Mouse (Mus musculus): ENCODE data around the gene Abhd14b. TPM values are rescaled to one million over a fixed set of nuclear protein-coding genes. Genes with fewer than 3 reads are reported as not detected.

Abhd14b gene
- total RNA-seq, 1 experiment = 1.9 TPM

- Histone ChIP-seq H3K9me3 (ENCODE audit: control insufficient read depth, insufficient read depth, low read depth, low read length) (no peaks in the 10 kb centered on the region), H3K4me1 (ENCODE audit: control insufficient read depth in 2 of 2, insufficient read depth in 2 of 2, low read length in 2 of 2, poor library complexity in 1 of 2) (peaks cover 14 to 56% of the 10 kb centered on the region in 2 experiments), H3K36me3 (ENCODE audit: control insufficient read depth, insufficient read depth, low read length, poor library complexity, severe bottlenecking) (peaks cover 30% of the 10 kb centered on the region), H3K4me3 (ENCODE audit: insufficient read depth in 1 of 2, low read depth in 1 of 2, low read length in 2 of 2, poor library complexity in 1 of 2, severe bottlenecking in 1 of 2) (no peak overlapping the region), H3K9ac (ENCODE audit: insufficient read depth, low read depth, low read length, poor library complexity, severe bottlenecking) (no peak overlapping the region), H3K27ac (ENCODE audit: insufficient read depth, low read depth, low read length, poor library complexity, severe bottlenecking) (no peak overlapping the region)
- no peak for DNase-seq (ENCODE audit: low read depth, low spot score)
- TF ChIP-seq ZNF384 (IDR thresholded peaks at IDR 0.05; ENCODE audit: low read depth, low read length) = no peak
- TF ChIP-seq HCFC1 (IDR thresholded peaks at IDR 0.05; ENCODE audit: borderline replicate concordance, insufficient read depth, low read length) = no peak
- TF ChIP-seq MAFK (IDR thresholded peaks at IDR 0.05; ENCODE audit: insufficient read depth, low read depth, low read length) = no peak
- TF ChIP-seq ZC3H11A (IDR thresholded peaks at IDR 0.05; ENCODE audit: borderline replicate concordance, low read depth, low read length) = no peak
- TF ChIP-seq CHD2 (IDR thresholded peaks at IDR 0.05; ENCODE audit: low read depth, low read length) = no peak
- in situ Hi-C loops (cut with MboI; ENCODE audit: low sequenced_read_pairs in 2 of 2, unreplicated experiment in 2 of 2) = no loop called here
Measured at GRCm38 (mm10) chr9:106460401-106461025, 13.3 kb downstream of the Abhd14b start.

DNA sequence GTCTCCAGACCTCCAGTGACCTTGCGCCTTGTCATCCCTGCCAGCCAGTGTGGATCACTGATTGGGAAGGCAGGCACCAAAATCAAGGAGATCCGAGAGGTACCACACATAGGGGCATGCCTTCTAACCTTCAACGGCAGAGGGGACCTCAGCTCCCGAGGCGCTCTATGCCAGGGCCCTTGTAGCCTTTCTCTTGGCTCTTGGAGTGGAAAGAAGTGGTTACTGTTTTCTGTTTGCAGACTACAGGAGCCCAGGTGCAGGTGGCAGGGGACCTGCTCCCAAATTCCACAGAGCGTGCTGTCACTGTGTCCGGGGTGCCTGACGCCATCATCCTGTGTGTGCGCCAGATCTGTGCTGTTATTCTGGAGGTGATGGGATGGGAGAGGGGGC lies 13.8 kb downstream of the Abhd14b start:
- TF ChIP-seq HCFC1 (IDR thresholded peaks at IDR 0.05; ENCODE audit: borderline replicate concordance, insufficient read depth, low read length) (no peak), MAFK (IDR thresholded peaks at IDR 0.05; ENCODE audit: insufficient read depth, low read depth, low read length) (no peak), CHD2 (IDR thresholded peaks at IDR 0.05; ENCODE audit: low read depth, low read length) (no peak), ZNF384 (IDR thresholded peaks at IDR 0.05; ENCODE audit: low read depth, low read length) (no peak), ZC3H11A (IDR thresholded peaks at IDR 0.05; ENCODE audit: borderline replicate concordance, low read depth, low read length) (no peak)
- in situ Hi-C loops (cut with MboI; ENCODE audit: low sequenced_read_pairs in 2 of 2, unreplicated experiment in 2 of 2) = no loop called here
- peaks cover 14 to 57% of the 10 kb centered on the region in 2 experiments for H3K4me1 ChIP-seq (ENCODE audit: control insufficient read depth in 2 of 2, insufficient read depth in 2 of 2, low read length in 2 of 2, poor library complexity in 1 of 2)
- H3K27ac ChIP-seq (ENCODE audit: insufficient read depth, low read depth, low read length, poor library complexity, severe bottlenecking) = no peak overlapping the region
- no peak overlapping the region for H3K4me3 ChIP-seq (ENCODE audit: insufficient read depth in 1 of 2, low read depth in 1 of 2, low read length in 2 of 2, poor library complexity in 1 of 2, severe bottlenecking in 1 of 2)
- DNase-seq (ENCODE audit: low read depth, low spot score) = no peak
- H3K36me3 ChIP-seq (ENCODE audit: control insufficient read depth, insufficient read depth, low read length, poor library complexity, severe bottlenecking) = peaks cover 30% of the 10 kb centered on the region
- H3K9me3 ChIP-seq (ENCODE audit: control insufficient read depth, insufficient read depth, low read depth, low read length) = no peaks in the 10 kb centered on the region
- H3K9ac ChIP-seq (ENCODE audit: insufficient read depth, low read depth, low read length, poor library complexity, severe bottlenecking) = no peak overlapping the region

GRCm38 (mm10) chr9:106461641-106462429 lies 14.6 kb downstream of the Abhd14b start:
- Histone ChIP-seq H3K9ac (ENCODE audit: insufficient read depth, low read depth, low read length, poor library complexity, severe bottlenecking) (no peak overlapping the region), H3K4me3 (ENCODE audit: insufficient read depth in 1 of 2, low read depth in 1 of 2, low read length in 2 of 2, poor library complexity in 1 of 2, severe bottlenecking in 1 of 2) (no peak overlapping the region), H3K4me1 (ENCODE audit: control insufficient read depth in 2 of 2, insufficient read depth in 2 of 2, low read length in 2 of 2, poor library complexity in 1 of 2) (peaks cover 11 to 50% of the 10 kb centered on the region in 2 experiments; a peak in 3 of 4 replicates), H3K9me3 (ENCODE audit: control insufficient read depth, insufficient read depth, low read depth, low read length) (no peaks in the 10 kb centered on the region), H3K27ac (ENCODE audit: insufficient read depth, low read depth, low read length, poor library complexity, severe bottlenecking) (no peak overlapping the region), H3K36me3 (ENCODE audit: control insufficient read depth, insufficient read depth, low read length, poor library complexity, severe bottlenecking) (peaks cover 30% of the 10 kb centered on the region)
- no peak for DNase-seq (ENCODE audit: low read depth, low spot score)
- in situ Hi-C loops (cut with MboI; ENCODE audit: low sequenced_read_pairs in 2 of 2, unreplicated experiment in 2 of 2) = no loop called here
- TF ChIP-seq MAFK (IDR thresholded peaks at IDR 0.05; ENCODE audit: insufficient read depth, low read depth, low read length) (no peak), ZC3H11A (IDR thresholded peaks at IDR 0.05; ENCODE audit: borderline replicate concordance, low read depth, low read length) (no peak), CHD2 (IDR thresholded peaks at IDR 0.05; ENCODE audit: low read depth, low read length) (no peak), ZNF384 (IDR thresholded peaks at IDR 0.05; ENCODE audit: low read depth, low read length) (no peak), HCFC1 (IDR thresholded peaks at IDR 0.05; ENCODE audit: borderline replicate concordance, insufficient read depth, low read length) (no peak)

- in situ Hi-C loops (cut with MboI; ENCODE audit: low sequenced_read_pairs in 2 of 2, unreplicated experiment in 2 of 2) = no loop called here
- H3K4me1 ChIP-seq (ENCODE audit: control insufficient read depth in 2 of 2, insufficient read depth in 2 of 2, low read length in 2 of 2, poor library complexity in 1 of 2) = peaks cover 6 to 44% of the 10 kb centered on the region in 2 experiments; a peak in 3 of 4 replicates
- TF ChIP-seq ZNF384 (IDR thresholded peaks at IDR 0.05; ENCODE audit: low read depth, low read length) (no peak), HCFC1 (IDR thresholded peaks at IDR 0.05; ENCODE audit: borderline replicate concordance, insufficient read depth, low read length) (no peak), CHD2 (IDR thresholded peaks at IDR 0.05; ENCODE audit: low read depth, low read length) (no peak), MAFK (IDR thresholded peaks at IDR 0.05; ENCODE audit: insufficient read depth, low read depth, low read length) (no peak), ZC3H11A (IDR thresholded peaks at IDR 0.05; ENCODE audit: borderline replicate concordance, low read depth, low read length) (no peak)
- peaks cover 30% of the 10 kb centered on the region for H3K36me3 ChIP-seq (ENCODE audit: control insufficient read depth, insufficient read depth, low read length, poor library complexity, severe bottlenecking)
- H3K27ac ChIP-seq (ENCODE audit: insufficient read depth, low read depth, low read length, poor library complexity, severe bottlenecking) = no peak overlapping the region
- H3K9ac ChIP-seq (ENCODE audit: insufficient read depth, low read depth, low read length, poor library complexity, severe bottlenecking) = no peak overlapping the region
- DNase-seq (ENCODE audit: low read depth, low spot score) = no peak
- no peak overlapping the region for H3K4me3 ChIP-seq (ENCODE audit: insufficient read depth in 1 of 2, low read depth in 1 of 2, low read length in 2 of 2, poor library complexity in 1 of 2, severe bottlenecking in 1 of 2)
- no peaks in the 10 kb centered on the region for H3K9me3 ChIP-seq (ENCODE audit: control insufficient read depth, insufficient read depth, low read depth, low read length)
Measured at GRCm38 (mm10) chr9:106462430-106462800, 15.2 kb downstream of the Abhd14b start.
